Mouse (Mus musculus) testis, postnatal 10 days (tissue): Measurements from ENCODE around the gene Hormad2.
A peak's percentile ranks its signal among the peaks of the same experiment; 100 is the strongest.

Source experiments
- DNase-seq: peaks from one replicate; pipeline ENCODE4 v3.0.0; 2021; ENCODE audit warnings: low spot score

Gene Hormad2

GRCm38 (mm10) chr11:4340109-4340779, 100.7 kb downstream of the Hormad2 start:
- no peak for DNase-seq

- no peak for DNase-seq
These were observed 101.6 kb downstream of the Hormad2 start for GRCm38 (mm10) chr11:4339275-4339674.

GRCm38 (mm10) chr11:4336693-4337283, 104.1 kb downstream of the Hormad2 start:
- DNase-seq = no peak

- no peak for DNase-seq
These were observed 104.9 kb downstream of the Hormad2 start for GRCm38 (mm10) chr11:4335810-4336692.

DNA sequence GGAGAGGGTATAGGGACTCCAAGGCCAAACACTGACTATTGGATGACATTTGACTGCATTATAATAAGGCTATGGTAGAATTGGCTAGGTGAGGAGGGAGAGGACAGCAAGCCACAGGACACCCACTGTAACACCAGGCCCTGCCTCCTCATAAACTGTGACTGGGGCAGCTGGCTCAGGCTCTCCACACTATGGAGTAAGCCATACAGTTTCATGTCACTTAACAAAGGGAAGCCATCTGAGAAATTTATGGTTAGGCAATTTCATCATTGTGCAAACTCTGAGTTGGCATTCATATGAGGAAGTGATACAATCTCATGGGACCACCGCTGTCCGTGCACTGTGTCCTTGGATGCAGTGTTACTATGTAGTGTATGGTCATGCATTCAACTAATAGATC, 107.9 kb downstream of the Hormad2 start:
- no peak for DNase-seq

DNA sequence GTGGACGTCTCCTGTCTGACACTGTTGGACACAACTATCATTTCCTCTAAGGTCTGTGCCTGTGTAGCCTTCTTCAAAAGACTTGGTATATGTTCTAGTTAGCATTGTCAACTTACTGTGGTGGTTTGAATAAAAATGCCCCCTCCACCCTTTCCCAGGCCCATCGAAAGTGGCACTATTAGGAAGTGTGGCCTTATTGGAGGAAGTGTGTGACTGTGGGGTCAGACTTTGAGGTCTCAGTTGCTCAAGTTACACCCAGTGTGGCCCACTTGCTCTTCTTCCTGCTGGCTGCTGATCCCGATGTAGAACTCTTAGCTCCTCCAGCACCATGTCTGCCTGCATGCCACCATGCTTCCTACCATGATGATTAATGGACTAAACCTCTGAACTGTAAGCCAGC, 112.7 kb downstream of the Hormad2 start:
- DNase-seq = no peak

- DNase-seq = no peak
These were observed 117.4 kb downstream of the Hormad2 start for GRCm38 (mm10) chr11:4323481-4323880.

DNA sequence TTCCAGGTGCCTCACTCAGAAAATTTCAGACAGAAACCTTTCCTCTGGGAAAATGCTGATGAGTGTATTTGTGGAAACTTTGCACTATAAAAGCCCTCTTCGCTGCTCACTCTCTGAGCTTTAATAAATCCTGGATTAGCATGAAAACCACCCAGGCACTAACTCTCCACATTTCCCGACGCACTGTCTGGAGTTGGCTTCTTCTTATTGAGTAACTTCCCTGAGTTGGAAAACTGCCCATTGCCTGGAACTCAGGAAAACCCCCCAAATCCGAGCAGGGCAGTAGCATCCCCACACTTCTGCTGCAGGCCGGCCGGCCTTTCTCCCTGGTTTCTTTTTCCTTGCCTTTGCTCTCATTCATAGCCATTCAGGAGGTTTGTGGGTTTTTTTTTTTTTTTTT, 118.0 kb downstream of the Hormad2 start:
- DNase-seq = no peak

DNA sequence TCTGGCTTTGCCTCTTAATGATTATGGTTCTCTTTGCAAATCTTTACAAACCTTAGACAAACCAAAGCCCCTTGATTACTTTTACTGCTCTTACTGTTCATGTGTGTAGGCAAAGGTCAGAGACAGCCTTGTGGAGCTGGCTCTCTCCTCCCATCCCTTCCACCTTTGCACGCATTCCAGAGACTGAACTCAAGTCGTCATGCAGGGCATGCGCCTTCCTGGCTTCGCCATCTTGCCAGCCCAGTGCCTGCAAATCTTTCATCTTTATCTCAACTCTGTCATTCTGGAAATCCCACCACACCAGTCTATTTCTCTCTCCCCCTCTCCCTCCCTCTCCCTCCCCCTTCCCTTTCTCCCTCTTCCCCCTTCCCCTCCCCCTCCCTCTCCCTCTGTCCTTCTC, 120.0 kb downstream of the Hormad2 start:
- no peak for DNase-seq

- DNase-seq = no peak
These were observed 121.5 kb downstream of the Hormad2 start for GRCm38 (mm10) chr11:4319212-4319955.

GRCm38 (mm10) chr11:4318011-4318410, 122.9 kb downstream of the Hormad2 start:
- no peak for DNase-seq

GRCm38 (mm10) chr11:4317287-4317686, 123.6 kb downstream of the Hormad2 start:
- DNase-seq = no peak

DNA sequence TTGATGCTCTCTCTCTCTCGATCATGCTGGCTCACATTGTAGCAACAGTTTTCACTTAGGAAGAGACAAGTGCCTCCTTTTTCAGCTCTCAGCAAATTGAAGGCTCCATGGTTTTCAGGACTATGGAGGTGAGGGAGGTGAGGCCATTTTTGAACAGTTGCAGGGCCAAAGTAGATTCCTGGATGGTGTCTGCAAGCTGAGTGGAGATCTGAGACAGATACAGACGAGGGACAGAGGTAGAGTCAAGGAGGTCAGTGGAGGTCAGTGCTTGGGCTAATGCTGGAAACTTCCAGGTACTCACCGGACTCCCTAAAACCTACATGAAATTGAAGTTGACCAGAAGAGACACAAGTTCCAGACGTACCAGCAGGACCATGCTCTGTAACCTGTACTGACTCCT, 128.7 kb downstream of the Hormad2 start:
- peak; percentile 28 for DNase-seq

- DNase-seq = no peak
These were observed 130.6 kb downstream of the Hormad2 start for GRCm38 (mm10) chr11:4310324-4310723.

GRCm38 (mm10) chr11:4309613-4310012, 131.3 kb downstream of the Hormad2 start:
- peak; percentile 48 for DNase-seq

DNA sequence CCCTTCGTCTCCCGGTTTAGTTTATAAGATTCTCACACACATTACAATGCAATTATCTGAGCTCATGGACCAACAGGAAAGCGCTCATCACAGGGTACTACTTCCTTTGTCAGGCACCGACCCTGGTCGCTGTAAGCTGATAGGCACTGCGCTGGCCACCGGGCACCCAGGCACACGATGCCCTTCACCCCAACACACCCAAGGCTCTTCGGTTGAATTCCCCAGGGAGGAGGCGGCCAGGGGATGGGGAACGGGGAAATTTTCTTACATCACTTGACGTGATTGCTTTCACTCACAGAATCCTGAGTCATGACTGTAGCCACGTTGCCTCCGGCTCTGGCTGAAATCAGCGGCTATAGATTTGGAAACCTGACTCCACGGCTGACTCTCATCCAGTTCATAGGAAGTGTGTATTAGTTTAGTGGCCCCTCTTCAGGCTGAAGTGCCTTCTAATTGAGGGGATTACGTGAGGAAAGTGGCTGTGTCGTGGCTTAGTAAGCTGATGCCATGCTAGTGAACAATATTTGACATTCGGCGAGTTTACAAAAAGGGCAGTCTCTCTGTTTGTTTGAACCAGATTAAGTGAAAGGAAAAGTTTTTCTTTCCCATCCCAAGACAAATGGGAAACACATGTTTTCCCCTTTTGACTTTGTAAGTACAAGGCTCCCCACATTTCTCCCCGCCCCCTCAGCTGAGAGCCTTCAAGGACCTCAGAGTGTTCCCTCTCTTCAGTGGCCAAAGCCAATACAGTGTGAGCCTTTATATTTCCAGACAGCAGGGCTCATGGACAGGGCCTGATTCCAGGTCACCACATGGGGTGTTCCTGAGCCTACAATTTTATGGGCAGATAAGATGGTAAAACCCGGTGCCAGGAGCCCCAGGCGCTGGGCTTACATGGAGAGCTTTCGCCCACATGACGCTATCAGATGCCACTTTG, 132.1 kb downstream of the Hormad2 start:
- DNase-seq = peak; percentile 76

- no peak for DNase-seq
These were observed 132.8 kb downstream of the Hormad2 start for GRCm38 (mm10) chr11:4308060-4308513.

- DNase-seq = no peak
These were observed 134.8 kb downstream of the Hormad2 start for GRCm38 (mm10) chr11:4306086-4306485.

DNA sequence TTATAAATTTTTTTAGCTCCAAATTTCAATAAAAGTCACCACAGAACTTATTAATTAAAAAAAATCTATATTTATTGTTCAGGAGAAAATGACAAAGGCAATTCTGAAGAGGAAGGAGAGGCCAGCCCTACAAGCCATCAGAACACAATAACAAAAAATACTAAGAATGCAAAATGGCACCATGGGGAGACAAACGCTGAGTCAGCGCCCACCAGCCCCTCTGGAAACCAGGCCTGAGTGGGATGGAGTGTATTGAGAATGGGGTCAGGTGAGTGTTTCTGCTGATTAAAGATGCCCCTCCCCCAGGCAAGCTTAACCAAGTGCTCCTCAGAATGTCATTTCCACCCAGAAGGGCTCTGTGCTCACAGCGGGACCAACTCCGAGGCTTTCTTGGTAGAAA, 135.8 kb downstream of the Hormad2 start:
- DNase-seq = no peak

- no peak for DNase-seq
These were observed 136.7 kb downstream of the Hormad2 start for GRCm38 (mm10) chr11:4304203-4304602.

DNA sequence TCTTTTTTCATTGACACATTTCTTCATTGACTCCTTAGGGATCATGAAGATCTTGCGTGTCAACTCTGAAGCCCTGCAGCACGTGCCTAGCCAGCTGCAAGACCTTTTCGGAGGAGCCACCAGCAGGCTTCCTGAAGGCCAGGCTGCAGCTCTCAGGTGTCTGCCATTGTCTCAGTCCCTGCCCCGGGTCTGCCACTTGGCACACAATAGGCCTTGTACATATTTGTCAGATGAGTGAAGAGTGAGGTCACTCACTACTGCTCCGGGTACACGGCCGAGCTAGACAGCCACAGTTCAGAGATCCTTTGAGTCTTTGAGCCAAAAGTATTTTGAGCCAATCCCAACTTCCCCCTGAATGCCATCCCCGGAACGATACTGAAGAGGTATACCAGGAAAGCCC, 137.9 kb downstream of the Hormad2 start:
- DNase-seq = no peak
